Mouse (Mus musculus): ENCODE results near the gene Saysd1.

GRCm38 (mm10) chr14:20032016-20032737 lies 106.2 kb downstream of the Saysd1 start:
- TF ChIP-seq POLR2A (IDR thresholded peaks at IDR 0.05; ENCODE audit: control insufficient read depth in 1 of 2, insufficient read depth in 1 of 2, low read depth in 1 of 2, low read length in 2 of 2, poor library complexity in 1 of 2) = no peak
- no peak for TF ChIP-seq RCOR1 (IDR thresholded peaks at IDR 0.05; ENCODE audit: low read depth, low read length)
- TF ChIP-seq MAX (IDR thresholded peaks at IDR 0.05; ENCODE audit: low read length) = no peak
- no peak for TF ChIP-seq EP300 (IDR thresholded peaks at IDR 0.05; ENCODE audit: low read depth in 1 of 2, low read length in 2 of 2)
- TF ChIP-seq CTCF (IDR thresholded peaks at IDR 0.05 in 2 of 3, conservative IDR thresholded peaks at IDR 0.05 in 1 of 3; ENCODE audit: control insufficient read depth in 1 of 3, insufficient read depth in 1 of 3, low read depth in 2 of 3, low read length in 3 of 3, poor library complexity in 1 of 3, severe bottlenecking in 1 of 3) = no peak
- TF ChIP-seq CHD1 (IDR thresholded peaks at IDR 0.05; ENCODE audit: low read depth, low read length) = no peak
- no peak for TF ChIP-seq CHD2 (IDR thresholded peaks at IDR 0.05; ENCODE audit: low read length)

Measured in MEL (cell line).